ENCODE assay signal across 8 mouse cellular contexts in genomic region chr4:45426724-45427457, GRCm38 (mm10). TPM values are rescaled to one million over a fixed set of nuclear protein-coding genes. Genes with fewer than 3 reads are reported as not detected.
DNase-seq lines count a peak whose midpoint lies in the region; ATAC-seq and TF ChIP-seq lines count a peak whose summit lies in the region.

No protein-coding gene starts in this region.

- H3K9ac ChIP-seq in intestine, postnatal 0 days (ENCODE audit: low read depth, low read length), result no peak overlapping the region
- H3K9ac ChIP-seq in intestine, embryonic 16.5 days (ENCODE audit: low read depth, low read length), result no peak overlapping the region
- H3K9ac ChIP-seq in midbrain, embryonic 13.5 days (replicated peaks), result no peak overlapping the region

- H3K27me3 ChIP-seq in intestine, postnatal 0 days (replicated peaks; ENCODE audit: control insufficient read depth, insufficient read depth, low read length), result no peaks in the 10 kb centered on the region
- no peaks in the 10 kb centered on the region for H3K27me3 ChIP-seq in intestine, embryonic 16.5 days (replicated peaks; ENCODE audit: control insufficient read depth, insufficient read depth, low read length)
- no peaks in the 10 kb centered on the region for H3K27me3 ChIP-seq in E14TG2a.4 (ENCODE audit: insufficient read depth, low read length)
- H3K27me3 ChIP-seq in forebrain, embryonic 10.5 days (ENCODE audit: poor library complexity, severe bottlenecking), result no peaks in the 10 kb centered on the region
- H3K27me3 ChIP-seq in midbrain, embryonic 13.5 days, result 0 out of 2 replicates have a peak, but pooled peaks cover 5% of the 10 kb centered on the region

- H3K4me2 ChIP-seq in intestine, postnatal 0 days (replicated peaks; ENCODE audit: low read depth), result no peak overlapping the region
- no peak overlapping the region for H3K4me2 ChIP-seq in intestine, embryonic 16.5 days (ENCODE audit: low read depth, low read length)
- H3K4me2 ChIP-seq in midbrain, embryonic 13.5 days (replicated peaks), result no peak overlapping the region

- peaks cover 14% of the 10 kb centered on the region for H3K36me3 ChIP-seq in intestine, postnatal 0 days (ENCODE audit: control insufficient read depth, insufficient read depth)
- no peaks in the 10 kb centered on the region for H3K36me3 ChIP-seq in intestine, embryonic 16.5 days (ENCODE audit: control insufficient read depth, insufficient read depth, low read length)
- peaks cover 22% of the 10 kb centered on the region for H3K36me3 ChIP-seq in E14TG2a.4 (ENCODE audit: insufficient read depth, low read length)
- peaks cover 4% of the 10 kb centered on the region; the same call in 1 of the 2 replicates for H3K36me3 ChIP-seq in forebrain, embryonic 10.5 days (replicated peaks)
- H3K36me3 ChIP-seq in midbrain, embryonic 13.5 days, result no peaks in the 10 kb centered on the region

- H3K4me3 ChIP-seq in intestine, postnatal 0 days (ENCODE audit: low read depth, low read length), result no peak overlapping the region
- H3K4me3 ChIP-seq in intestine, embryonic 16.5 days (ENCODE audit: low read length), result no peak overlapping the region
- peak overlapping the region; percentile 29; the same call in 1 of the 2 replicates for H3K4me3 ChIP-seq in E14TG2a.4 (replicated peaks; ENCODE audit: low read length)
- no peak overlapping the region for H3K4me3 ChIP-seq in forebrain, embryonic 10.5 days
- H3K4me3 ChIP-seq in midbrain, embryonic 13.5 days (replicated peaks), result no peak overlapping the region

- peak; percentile 52 for DNase-seq in forebrain, embryonic 10.5 days (ENCODE audit: extremely low spot score, low spot score)
- no peak for DNase-seq in MN1 (ENCODE audit: low spot score)
- no peak for DNase-seq in adipocyte (ENCODE audit: low spot score)

- no peak overlapping the region for H3K27ac ChIP-seq in intestine, postnatal 0 days (ENCODE audit: low read depth, low read length)
- H3K27ac ChIP-seq in intestine, embryonic 16.5 days (ENCODE audit: low read length), result no peak overlapping the region
- H3K27ac ChIP-seq in forebrain, embryonic 10.5 days, result peak overlapping the region; percentile 63; the same call in 1 of the 2 replicates
- peak overlapping the region; percentile 14; the same call in 1 of the 2 replicates for H3K27ac ChIP-seq in midbrain, embryonic 13.5 days

- 79% methylated on average over 13 of the region's 13 CpGs for WGBS in intestine, postnatal 0 days
- WGBS in intestine, embryonic 16.5 days, result 68% methylated on average over 13 of the region's 13 CpGs
- WGBS in forebrain, embryonic 10.5 days, result 72% methylated on average over 13 of the region's 13 CpGs
- 33% methylated on average over 13 of the region's 13 CpGs for WGBS in midbrain, embryonic 13.5 days

- peaks cover 9% of the 10 kb centered on the region for H3K4me1 ChIP-seq in intestine, postnatal 0 days (replicated peaks; ENCODE audit: control insufficient read depth, insufficient read depth, low read length)
- H3K4me1 ChIP-seq in intestine, embryonic 16.5 days (ENCODE audit: control insufficient read depth, insufficient read depth, low read length), result peaks cover 19% of the 10 kb centered on the region
- H3K4me1 ChIP-seq in E14TG2a.4 (replicated peaks; ENCODE audit: low read depth, low read length), result peaks cover 66% of the 10 kb centered on the region
- H3K4me1 ChIP-seq in forebrain, embryonic 10.5 days, result peaks cover 61% of the 10 kb centered on the region
- peaks cover 48% of the 10 kb centered on the region for H3K4me1 ChIP-seq in midbrain, embryonic 13.5 days (replicated peaks)

- H3K9me3 ChIP-seq in intestine, postnatal 0 days (ENCODE audit: control insufficient read depth), result no peaks in the 10 kb centered on the region
- H3K9me3 ChIP-seq in intestine, embryonic 16.5 days (ENCODE audit: control insufficient read depth, low read length), result no peaks in the 10 kb centered on the region
- H3K9me3 ChIP-seq in E14TG2a.4 (ENCODE audit: low read length), result no peaks in the 10 kb centered on the region
- no peaks in the 10 kb centered on the region for H3K9me3 ChIP-seq in forebrain, embryonic 10.5 days
- no peaks in the 10 kb centered on the region for H3K9me3 ChIP-seq in midbrain, embryonic 13.5 days

- no peak for ATAC-seq in intestine, postnatal 0 days
- ATAC-seq in intestine, embryonic 16.5 days, result no peak
- ATAC-seq in midbrain, embryonic 13.5 days, result peak; percentile 73
- ATAC-seq in cerebellum, adult (ENCODE audit: insufficient number of reproducible peaks, low FRiP score, low TSS enrichment), result no peak

- peak; percentile 70 for TF ChIP-seq CTCF in intestine, postnatal 0 days (IDR thresholded peaks at IDR 0.05; ENCODE audit: low read depth)
- TF ChIP-seq CTCF in E14TG2a.4 (conservative IDR thresholded peaks at IDR 0.05; ENCODE audit: low read length), result peak; percentile 52

RNA-seq across cellular contexts. Expression of gene Slc25a51, which starts 18.3 kb away (rescaled TPM):
- polyA plus RNA-seq in intestine, postnatal 0 days (2015; fragmentation: Nextera tagmentation; extraction: Ambion mirVana), result 39.7 and 40.9 TPM in 2 replicates
- 50.3 and 55.5 TPM in 2 replicates for polyA plus RNA-seq in intestine, embryonic 16.5 days (2015; fragmentation: Nextera tagmentation; extraction: Ambion mirVana)
- polyA plus RNA-seq in forebrain, embryonic 10.5 days (2016; fragmentation: Nextera tagmentation; extraction: Ambion mirVana), result 78.5 and 83.3 TPM in 2 replicates
- 73.7 and 76.5 TPM in 2 replicates for polyA plus RNA-seq in midbrain, embryonic 13.5 days (2015; fragmentation: Nextera tagmentation; extraction: Ambion mirVana)

Comparison
In these comparisons a context has a peak if more than half of its experiments do, and no peak if none do; other contexts are left out.
1. H3K27ac ChIP-seq: peak in forebrain, embryonic 10.5 days (single experiment) and midbrain, embryonic 13.5 days (single experiment); none in intestine, postnatal 0 days (single experiment) and intestine, embryonic 16.5 days (single experiment).